Mouse (Mus musculus): ENCODE data around the gene Narfl.

- peak; percentile 82 for TF ChIP-seq CTCF (IDR thresholded peaks at IDR 0.05; ENCODE audit: borderline replicate concordance, insufficient read depth, low read depth, low read length)
- no peak for TF ChIP-seq POLR2A (IDR thresholded peaks at IDR 0.05; ENCODE audit: borderline replicate concordance, insufficient read depth, low read length)
These were observed 27.5 kb downstream of the Narfl start for GRCm38 (mm10) chr17:25801029-25801428.

Measured in cerebellum, adult 2 months (tissue).